Mouse (Mus musculus) embryo, embryonic 10.5 days (tissue): ENCODE data around the gene Zfp735.

Experiments used
- DNase-seq: peaks from one replicate; pipeline ENCODE4 v3.0.0-alpha.2; 2015; ENCODE audit warnings: low spot score

Zfp735 gene

GRCm38 (mm10) chr11:73688478-73688877 lies at the start of gene Zfp735:
Gene Zfp735 (plus strand): TSS chr11:73688778.
- DNase-seq = no peak

GRCm38 (mm10) chr11:73759115-73759514 lies 70.5 kb downstream of the Zfp735 start:
- no peak for DNase-seq
